Mouse (Mus musculus) embryonic facial prominence, embryonic 14.5 days (tissue): Measurements from ENCODE around the gene Usf1. TPM values are rescaled to one million over a fixed set of nuclear protein-coding genes. Genes with fewer than 3 reads are reported as not detected.

ENCODE experiments used
- ATAC-seq: fragments of 200-750 bp; cut with Nextera tagmentation; 2 replicates; pipeline ENCODE4 v1.8.0; 2017; ENCODE audit warnings: low read depth, moderate number of reproducible peaks, moderate TSS enrichment
- DNase-seq: peaks from one replicate; pipeline ENCODE4 v3.0.0-alpha.2; 2015; ENCODE audit warnings: low spot score
- H3K27ac ChIP-seq: fragments of 300-500 bp; sonication (generic); replicated peaks from 2 replicates; pipeline ENCODE4 v1.5.1; 2014; ENCODE audit warnings: low read depth, mild to moderate bottlenecking, low read length, moderate library complexity
- H3K27me3 ChIP-seq: fragments of 300-500 bp; sonication (generic); replicated peaks from 2 replicates; pipeline ENCODE4 v1.6.1; 2014; ENCODE audit warnings: low read length; ENCODE audit not compliant: control insufficient read depth, insufficient read depth
- H3K36me3 ChIP-seq: fragments of 300-500 bp; sonication (generic); 2 replicates; pipeline ENCODE4 v1.6.1; 2014; ENCODE audit warnings: low read length, mixed read lengths; ENCODE audit not compliant: control insufficient read depth, insufficient read depth
- H3K4me1 ChIP-seq: fragments of 300-500 bp; sonication (generic); 2 replicates; pipeline ENCODE4 v1.6.1; 2014; ENCODE audit warnings: antibody characterized with exemption, low read length; ENCODE audit not compliant: control insufficient read depth, insufficient read depth
- H3K4me2 ChIP-seq: fragments of 300-500 bp; sonication (generic); 2 replicates; pipeline ENCODE4 v1.6.1; 2014; ENCODE audit warnings: low read depth, mild to moderate bottlenecking, low read length, moderate library complexity, mixed read lengths
- H3K4me3 ChIP-seq: fragments of 300-500 bp; sonication (generic); 2 replicates; pipeline ENCODE4 v1.5.1; 2014; ENCODE audit warnings: low read depth, mild to moderate bottlenecking, low read length
- H3K9ac ChIP-seq: fragments of 300-500 bp; sonication (generic); 2 replicates; pipeline ENCODE4 v1.6.1; 2014; ENCODE audit warnings: low read depth, mild to moderate bottlenecking, low read length, moderate library complexity, mixed read lengths
- H3K9me3 ChIP-seq: fragments of 300-500 bp; sonication (generic); 2 replicates; pipeline ENCODE4 v1.6.1; 2016; ENCODE audit warnings: low read length; ENCODE audit not compliant: control insufficient read depth
- WGBS: fragments of 180-500 bp; shearing (Covaris S2); extraction: QIAGEN DNeasy Blood & Tissue Kit; methylation state at CpG from one replicate; pipeline ENCODE4 v1.1.7; 2014; 5-methylcytosine and 5-hydroxymethylcytosine counted together
- polyA plus RNA-seq: library from polyadenylated mRNA; unstranded; fragments of >200 nt; fragmentation: Nextera tagmentation; extraction: Ambion mirVana; gene quantifications from 2 replicates; pipeline ENCODE4 v1.2.1, GENCODE M21; 2014

Gene Usf1
- polyA plus RNA-seq, 1 experiment from 2014 or later, result 68.9 TPM

DNA sequence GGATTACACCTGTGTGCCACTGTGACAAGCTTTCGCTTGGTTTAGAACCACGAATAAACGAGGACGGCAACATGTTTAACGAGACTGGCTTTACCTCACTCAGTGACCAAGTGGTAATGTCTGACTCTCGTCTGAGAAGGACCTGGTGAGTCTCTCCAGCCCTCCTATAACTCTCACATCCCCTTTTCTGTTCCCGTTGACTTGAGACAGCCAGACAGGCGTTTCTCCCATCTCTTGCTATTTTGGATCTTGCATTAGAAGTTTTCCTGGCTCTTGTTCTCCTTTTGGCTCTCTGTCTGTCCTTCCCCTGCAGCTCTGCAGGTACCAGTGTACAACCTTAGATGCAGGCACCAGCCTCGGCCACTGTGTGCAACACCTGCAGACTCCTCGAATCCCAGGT, 39.9 kb downstream of the Usf1 start:
- no peak for ATAC-seq

DNA sequence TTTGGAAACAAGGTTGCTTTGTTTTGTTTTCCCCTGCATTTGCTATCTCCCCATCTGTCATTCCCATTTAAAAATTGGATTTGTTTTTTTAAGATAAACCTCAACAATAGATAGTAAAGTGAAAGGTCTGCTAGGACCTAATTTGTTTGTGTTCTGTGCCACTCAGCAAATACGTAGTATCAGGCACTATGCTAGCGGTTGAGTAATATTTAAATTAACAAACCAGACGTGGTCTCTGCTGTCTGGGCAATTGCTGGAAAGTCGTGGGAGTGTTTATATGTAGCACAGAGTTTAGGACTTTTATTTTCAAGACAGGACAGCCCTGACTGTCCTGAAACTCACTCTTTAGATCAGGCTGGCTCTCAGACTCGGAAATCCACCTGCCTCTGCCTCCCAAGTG, 41.4 kb downstream of the Usf1 start:
- H3K4me3 ChIP-seq, result no peak overlapping the region
- no peak overlapping the region for H3K9ac ChIP-seq
- H3K4me2 ChIP-seq, result no peak overlapping the region
- H3K9me3 ChIP-seq, result no peaks in the 10 kb centered on the region
- WGBS, result 74% methylated on average over 5 of the region's 5 CpGs
- no peaks in the 10 kb centered on the region for H3K4me1 ChIP-seq
- ATAC-seq (no peak), DNase-seq (no peak)
- H3K27ac ChIP-seq, result no peak overlapping the region
- no peaks in the 10 kb centered on the region for H3K27me3 ChIP-seq
- no peaks in the 10 kb centered on the region for H3K36me3 ChIP-seq

More for the DNA sequence above, 39.9 kb downstream of the Usf1 start:
- 78% methylated on average over 10 of the region's 10 CpGs for WGBS
- H3K9me3 ChIP-seq, result no peaks in the 10 kb centered on the region
- DNase-seq, result no peak
- H3K9ac ChIP-seq, result no peak overlapping the region
- H3K27me3 ChIP-seq, result no peaks in the 10 kb centered on the region
- H3K36me3 ChIP-seq, result no peaks in the 10 kb centered on the region
- H3K4me2 ChIP-seq, result no peak overlapping the region
- H3K4me3 ChIP-seq, result no peak overlapping the region
- no peak overlapping the region for H3K27ac ChIP-seq
- H3K4me1 ChIP-seq, result no peaks in the 10 kb centered on the region

DNA sequence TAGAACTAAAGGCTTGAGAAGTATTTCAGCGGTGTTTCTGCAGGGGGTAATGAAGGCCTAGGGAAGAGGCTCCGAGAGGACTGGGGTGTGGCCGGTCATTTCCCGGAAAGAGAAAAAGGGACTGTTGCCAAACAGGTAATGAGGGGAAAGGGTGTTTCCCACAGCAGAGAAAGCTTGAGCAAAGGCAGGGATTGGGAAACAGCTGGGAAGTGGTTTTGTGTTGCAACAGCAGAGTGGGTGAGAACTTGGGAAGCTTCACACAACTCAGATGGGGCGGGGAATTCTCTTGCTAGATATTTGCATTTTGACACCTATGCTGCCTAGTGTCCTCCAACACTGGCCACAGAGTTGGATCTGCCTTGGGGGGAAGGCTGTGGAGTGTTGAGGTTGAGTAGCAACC, 41.8 kb downstream of the Usf1 start:
- Histone ChIP-seq H3K27ac (no peak overlapping the region), H3K4me1 (no peaks in the 10 kb centered on the region), H3K4me2 (no peak overlapping the region), H3K9ac (no peak overlapping the region), H3K36me3 (no peaks in the 10 kb centered on the region), H3K9me3 (no peaks in the 10 kb centered on the region), H3K27me3 (no peaks in the 10 kb centered on the region), H3K4me3 (no peak overlapping the region)
- no peak for ATAC-seq
- DNase-seq, result no peak
- WGBS, result 72% methylated on average over 5 of the region's 5 CpGs

DNA sequence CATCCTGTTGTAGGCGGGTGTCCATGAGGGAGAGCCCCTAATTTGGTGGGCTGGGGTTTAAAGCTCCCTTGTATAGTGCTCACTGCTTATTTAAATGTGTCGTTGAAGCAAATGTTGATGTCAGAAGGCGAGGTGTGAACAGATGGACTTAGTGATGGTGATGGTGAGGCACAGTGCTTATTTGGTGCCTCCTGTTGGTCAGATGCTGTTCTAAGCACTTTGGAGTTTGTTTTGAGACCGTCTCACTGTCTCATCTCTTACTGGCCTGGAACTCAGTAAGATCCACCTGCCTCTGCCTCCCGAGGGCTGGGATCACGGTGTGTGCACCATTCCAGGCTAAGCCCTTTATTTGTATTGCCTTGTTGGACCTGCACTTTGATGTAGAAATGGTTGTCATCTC, 43.8 kb downstream of the Usf1 start:
- no peaks in the 10 kb centered on the region for H3K9me3 ChIP-seq
- WGBS, result 87% methylated on average over 6 of the region's 6 CpGs
- H3K4me3 ChIP-seq, result no peak overlapping the region
- no peak overlapping the region for H3K4me2 ChIP-seq
- DNase-seq (no peak), ATAC-seq (no peak)
- H3K27ac ChIP-seq, result no peak overlapping the region
- no peaks in the 10 kb centered on the region for H3K4me1 ChIP-seq
- H3K27me3 ChIP-seq, result no peaks in the 10 kb centered on the region
- H3K36me3 ChIP-seq, result no peaks in the 10 kb centered on the region
- no peak overlapping the region for H3K9ac ChIP-seq

DNA sequence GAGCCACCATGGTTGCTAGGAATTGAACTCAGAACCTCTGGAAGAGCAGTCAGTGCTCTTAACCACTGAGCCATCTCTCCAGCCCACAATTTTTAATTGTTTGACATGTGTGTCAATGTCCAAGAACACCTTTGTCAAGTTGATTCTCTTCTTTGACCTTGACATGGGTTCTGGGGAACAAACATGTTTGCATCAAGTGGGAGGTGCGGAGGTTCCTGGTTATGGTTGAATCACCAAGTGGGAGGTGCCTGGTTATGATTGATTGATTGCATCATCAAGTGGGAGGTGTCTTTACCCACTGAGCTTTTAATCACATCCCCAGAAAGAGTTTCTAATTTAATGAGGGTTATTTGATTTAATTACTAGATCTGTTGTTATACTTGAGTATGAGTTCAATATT, 46.5 kb downstream of the Usf1 start:
- 91% methylated on average over 1 of the region's 1 CpGs for WGBS
- Histone ChIP-seq H3K4me2 (no peak overlapping the region), H3K9me3 (no peaks in the 10 kb centered on the region), H3K9ac (no peak overlapping the region), H3K27ac (no peak overlapping the region), H3K27me3 (no peaks in the 10 kb centered on the region), H3K4me1 (no peaks in the 10 kb centered on the region), H3K4me3 (no peak overlapping the region), H3K36me3 (0 out of 2 replicates have a peak, but pooled peaks cover 13% of the 10 kb centered on the region)
- ATAC-seq (no peak), DNase-seq (no peak)

DNA sequence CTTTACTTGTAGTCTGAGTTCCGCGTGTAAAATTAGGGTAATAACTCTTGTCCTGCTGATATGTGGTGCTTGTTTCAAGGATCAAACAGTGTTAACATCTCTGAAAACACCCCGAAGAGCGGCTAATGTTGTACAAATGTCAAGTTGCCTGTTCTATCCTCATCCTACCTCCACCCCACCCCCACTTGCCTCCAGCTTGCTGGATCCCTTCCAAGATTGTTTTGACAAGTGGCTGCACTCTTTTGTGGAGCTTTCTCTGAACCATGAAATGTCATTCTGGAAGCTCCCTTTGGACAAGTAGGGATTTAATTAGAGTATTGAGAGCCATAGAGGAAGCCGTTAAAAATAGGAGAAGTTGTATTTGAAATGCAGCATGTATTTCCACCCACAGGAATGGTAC, 48.7 kb downstream of the Usf1 start:
- no peak overlapping the region for H3K27ac ChIP-seq
- H3K9ac ChIP-seq, result no peak overlapping the region
- ATAC-seq, result no peak
- H3K36me3 ChIP-seq, result 0 out of 2 replicates have a peak, but pooled peaks cover 17% of the 10 kb centered on the region
- WGBS, result 37% methylated on average over 5 of the region's 5 CpGs
- DNase-seq, result peak; percentile 60
- H3K4me2 ChIP-seq, result no peak overlapping the region
- H3K4me3 ChIP-seq, result no peak overlapping the region
- no peaks in the 10 kb centered on the region for H3K4me1 ChIP-seq
- no peaks in the 10 kb centered on the region for H3K9me3 ChIP-seq
- H3K27me3 ChIP-seq, result no peaks in the 10 kb centered on the region

DNA sequence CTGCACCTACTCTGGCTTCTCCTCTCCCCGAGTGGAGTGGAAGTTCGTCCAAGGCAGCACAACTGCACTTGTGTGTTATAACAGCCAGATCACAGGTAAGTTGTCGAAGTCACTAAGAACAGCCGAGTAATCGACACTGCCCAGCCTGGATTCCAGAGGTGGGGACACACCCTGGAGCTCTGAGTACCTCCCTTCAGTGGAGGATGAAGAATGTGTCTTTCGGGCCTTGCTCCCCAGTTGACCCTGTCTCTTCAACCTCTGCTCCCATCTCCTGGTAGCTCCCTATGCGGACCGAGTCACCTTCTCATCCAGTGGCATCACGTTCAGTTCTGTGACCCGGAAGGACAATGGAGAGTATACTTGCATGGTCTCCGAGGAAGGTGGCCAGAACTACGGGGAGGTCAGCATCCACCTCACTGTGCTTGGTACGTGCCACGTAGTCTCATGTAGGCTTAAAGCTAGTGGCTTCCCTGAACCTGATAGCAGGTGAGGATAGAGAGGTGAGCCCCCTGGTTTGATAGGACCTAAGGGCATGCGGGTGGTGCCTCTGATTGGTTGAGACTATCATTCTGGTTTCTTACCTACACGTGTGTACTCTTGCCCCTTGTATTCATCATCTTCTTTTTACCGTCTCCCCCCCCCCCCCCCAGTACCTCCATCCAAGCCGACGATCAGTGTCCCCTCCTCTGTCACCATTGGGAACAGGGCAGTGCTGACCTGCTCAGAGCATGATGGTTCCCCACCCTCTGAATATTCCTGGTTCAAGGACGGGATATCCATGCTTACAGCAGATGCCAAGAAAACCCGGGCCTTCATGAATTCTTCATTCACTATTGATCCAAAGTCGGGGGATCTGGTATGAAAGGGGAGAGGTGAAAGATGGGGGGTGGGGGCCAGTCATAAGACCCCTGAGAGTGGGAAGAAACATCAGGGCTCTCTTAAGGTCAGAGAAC, 49.7 kb downstream of the Usf1 start:
- no peak for DNase-seq
- no peak for ATAC-seq
- H3K4me3 ChIP-seq, result no peak overlapping the region

DNA sequence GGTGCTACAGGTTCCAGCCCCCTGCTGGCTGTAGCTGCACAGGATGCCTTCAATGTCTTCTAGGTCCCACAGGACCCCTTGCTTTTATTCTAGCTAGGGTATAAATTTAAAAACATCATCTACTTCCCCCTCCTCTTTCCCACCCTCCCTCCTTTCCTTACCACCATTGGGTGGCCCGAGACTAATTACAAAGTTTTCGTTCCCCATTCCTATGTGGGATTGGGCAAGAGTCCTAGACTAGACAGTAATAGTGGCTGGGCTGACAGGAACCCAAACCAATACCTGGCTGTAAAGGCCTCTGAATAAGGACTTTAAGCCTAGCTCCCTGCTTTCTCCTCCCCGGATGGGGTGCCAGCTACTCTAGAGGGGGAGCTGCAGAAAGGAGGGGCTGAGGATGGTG, 52.0 kb downstream of the Usf1 start:
- no peaks in the 10 kb centered on the region for H3K9me3 ChIP-seq
- WGBS, result 89% methylated on average over 3 of the region's 3 CpGs
- H3K27ac ChIP-seq, result no peak overlapping the region
- H3K9ac ChIP-seq, result no peak overlapping the region
- no peaks in the 10 kb centered on the region for H3K27me3 ChIP-seq
- ATAC-seq (no peak), DNase-seq (no peak)
- 0 out of 2 replicates have a peak, but pooled peaks cover 17% of the 10 kb centered on the region for H3K36me3 ChIP-seq
- no peak overlapping the region for H3K4me2 ChIP-seq
- no peak overlapping the region for H3K4me3 ChIP-seq
- H3K4me1 ChIP-seq, result no peaks in the 10 kb centered on the region

More for the DNA sequence above, 49.7 kb downstream of the Usf1 start:
- 92% methylated on average over 22 of the region's 22 CpGs for WGBS
- Histone ChIP-seq H3K4me2 (no peak overlapping the region), H3K9me3 (no peaks in the 10 kb centered on the region), H3K9ac (no peak overlapping the region), H3K36me3 (0 out of 2 replicates have a peak, but pooled peaks cover 17% of the 10 kb centered on the region), H3K27me3 (no peaks in the 10 kb centered on the region), H3K4me1 (no peaks in the 10 kb centered on the region), H3K27ac (no peak overlapping the region)
